Mouse (Mus musculus) neutrophil, adult 83 days (primary cell): ENCODE results near the gene Galnt11. TPM values are rescaled to one million over a fixed set of nuclear protein-coding genes. Genes with fewer than 3 reads are reported as not detected.

Source experiments
- total RNA-seq, 2 experiments: library from RNA; stranded (reverse); gene quantifications; one replicate each; pipeline ENCODE4 v1.2.4; 2023

Gene Galnt11
- total RNA-seq, result 10 to 100 TPM; 17.0 to 20.1 TPM

GRCm38 (mm10) chr5:25221604-25222003 is at the start of gene Galnt11:
TSS of gene Galnt11 (plus strand) at chr5:25221904.

GRCm38 (mm10) chr5:25181004-25181531 is 40.6 kb upstream of the Galnt11 start, which contains the start of gene Galntl5:
TSS of gene Galntl5 (plus strand) at chr5:25181460.

GRCm38 (mm10) chr5:25222752-25223702 is 1.3 kb downstream of the Galnt11 start, which contains the start of gene E130116L18Rik:
TSS of gene E130116L18Rik (minus strand) at chr5:25223153.

Other genes starting within 250 kb of the Galnt11 start
- 10 to 100 TPM; 32.1 to 40.1 TPM for gene Prkag2, start 121.3 kb upstream of the Galnt11 start, total RNA-seq
- not detected for gene Galntl5, start 40.4 kb upstream of the Galnt11 start, total RNA-seq
- gene E130116L18Rik, start 1.2 kb downstream of the Galnt11 start, total RNA-seq, result not detected